Mouse (Mus musculus) myocyte (in vitro differentiated cells): ENCODE results near the gene Cldn22.

Experiments
- CEBPB ChIP-seq: IDR thresholded peaks from 2 replicates; pipeline ENCODE4 v1.6.1; 2011; ENCODE audit warnings: mild to moderate bottlenecking, moderate library complexity; ENCODE audit not compliant: poor library complexity, insufficient read depth, severe bottlenecking
- E2F4 ChIP-seq: IDR thresholded peaks from one replicate; pipeline ENCODE4 v1.6.1; 2011; ENCODE audit warnings: mild to moderate bottlenecking, control low read depth, moderate library complexity; ENCODE audit not compliant: insufficient read depth
- MAX ChIP-seq: IDR thresholded peaks from one replicate; pipeline ENCODE4 v1.6.1; 2011; ENCODE audit warnings: low read depth, mild to moderate bottlenecking, control low read depth
- MYOG ChIP-seq, 3 experiments: IDR thresholded peaks; one replicate each; pipeline ENCODE4 v1.6.1; 2011; ENCODE audit warnings: control low read depth in 2 of 3, low read depth in 2 of 3, mild to moderate bottlenecking in 2 of 3; ENCODE audit not compliant: insufficient read length in 2 of 3, control insufficient read depth in 1 of 3, insufficient read depth in 1 of 3
- POLR2A ChIP-seq: IDR thresholded peaks from one replicate; pipeline ENCODE4 v1.6.1; 2011; ENCODE audit warnings: low read depth, mild to moderate bottlenecking, control low read depth, moderate library complexity; ENCODE audit not compliant: insufficient read length
- POLR2AphosphoS2 ChIP-seq: IDR thresholded peaks from one replicate; pipeline ENCODE4 v1.6.1; 2011; ENCODE audit warnings: low read depth, control low read depth; ENCODE audit not compliant: insufficient read length
- REST ChIP-seq: IDR thresholded peaks from one replicate; pipeline ENCODE4 v1.6.1; 2011; ENCODE audit warnings: mild to moderate bottlenecking, control low read depth, moderate library complexity; ENCODE audit not compliant: insufficient read depth, insufficient read length
- SRF ChIP-seq: IDR thresholded peaks from one replicate; pipeline ENCODE4 v1.6.1; 2011; ENCODE audit warnings: low read depth; ENCODE audit not compliant: control insufficient read depth, insufficient read length
- TCF12 ChIP-seq: IDR thresholded peaks from one replicate; pipeline ENCODE4 v1.6.1; 2011; ENCODE audit warnings: mild to moderate bottlenecking, control low read depth; ENCODE audit not compliant: poor library complexity, insufficient read depth, severe bottlenecking
- TCF3 ChIP-seq: IDR thresholded peaks from one replicate; pipeline ENCODE4 v1.6.1; 2011; ENCODE audit warnings: low read depth, control low read depth; ENCODE audit not compliant: insufficient read length
- USF1 ChIP-seq: IDR thresholded peaks from one replicate; pipeline ENCODE4 v1.6.1; 2011; ENCODE audit warnings: low read depth, mild to moderate bottlenecking, control low read depth, moderate library complexity

GRCm38 (mm10) chr8:47851824-47852502, 27.7 kb downstream of the Cldn22 start:
- TF ChIP-seq POLR2A (no peak), CEBPB (no peak), E2F4 (no peak), TCF12 (no peak), MYOG (IDR thresholded peaks at IDR 0.05; ENCODE audit: control insufficient read depth in 1 of 3, insufficient read depth in 1 of 3, insufficient read length in 2 of 3, low read depth in 2 of 3) (no peak), USF1 (no peak), MAX (no peak), SRF (no peak), POLR2AphosphoS2 (no peak), TCF3 (no peak), REST (no peak)
